Mouse (Mus musculus): ENCODE measurements at regions not wholly inside any gene's neighbourhood (a gene's known extent, or its start where the extent isn't known, plus 50 kb on each side); places are given as distances from the start of the nearest gene placed in this dataset.

DNA sequence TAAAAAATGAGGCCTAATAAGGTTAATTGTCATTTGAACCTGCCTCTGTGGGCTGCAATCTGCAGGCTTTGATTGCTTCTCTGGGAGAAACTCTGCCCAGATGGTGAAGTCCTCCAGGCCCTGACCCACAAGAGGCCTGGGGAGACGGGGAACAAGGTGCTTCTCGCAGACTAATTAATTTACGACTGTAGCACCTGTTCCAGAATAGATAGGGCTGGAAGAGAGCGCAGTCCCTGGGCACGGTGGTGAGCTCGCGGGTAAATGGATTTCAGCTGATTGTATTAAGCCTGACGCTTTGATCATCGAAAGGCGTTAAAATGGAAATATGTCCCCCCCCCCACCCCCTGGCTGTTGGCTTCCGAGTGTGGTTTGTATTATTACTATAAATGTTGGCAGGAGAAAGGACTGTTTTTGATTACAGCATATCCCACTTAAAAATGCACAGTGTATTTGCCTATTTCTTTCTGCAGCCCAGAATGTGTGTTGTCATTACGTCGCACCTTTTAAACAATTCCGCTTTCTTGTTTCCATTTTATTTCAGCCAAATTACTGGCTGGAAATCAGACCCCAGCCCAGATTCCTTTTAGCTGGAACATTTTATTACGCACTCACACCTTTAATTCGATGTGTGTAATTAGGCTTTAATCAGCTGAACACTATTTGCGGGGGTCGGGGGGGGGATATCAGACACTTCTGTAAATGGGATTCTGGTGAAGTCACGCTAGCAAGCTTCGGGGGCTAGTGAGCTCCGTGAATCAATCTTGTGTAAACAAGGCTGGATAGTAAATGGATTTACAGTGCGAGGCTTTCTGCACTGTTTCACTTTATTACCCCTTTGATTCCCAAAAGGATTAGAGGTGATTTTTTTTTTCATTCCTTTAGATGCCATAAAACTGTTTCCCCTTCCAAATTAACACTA, 250.1 kb upstream of the Dnajc19 start:
- no peak for TF ChIP-seq POLR2A (IDR thresholded peaks at IDR 0.05; ENCODE audit: insufficient read depth, low read depth, low read length)
- TF ChIP-seq CTCF (IDR thresholded peaks at IDR 0.05; ENCODE audit: insufficient read depth, low read depth, low read length), result no peak
